Mouse (Mus musculus): ENCODE data around the gene G6pc3.

The G6pc3 gene

GRCm38 (mm10) chr11:102218783-102219182, 29.4 kb downstream of the G6pc3 start:
- DNase-seq (ENCODE audit: low spot score) = peak; percentile 87

GRCm38 (mm10) chr11:102219247-102219993, 30.0 kb downstream of the G6pc3 start:
- no peak for DNase-seq (ENCODE audit: low spot score)

GRCm38 (mm10) chr11:102219994-102220346, 30.6 kb downstream of the G6pc3 start:
- DNase-seq (ENCODE audit: low spot score) = no peak

- DNase-seq (ENCODE audit: low spot score) = no peak
Observed at GRCm38 (mm10) chr11:102220451-102220850, 31.0 kb downstream of the G6pc3 start.

- no peak for DNase-seq (ENCODE audit: low spot score)
Observed at GRCm38 (mm10) chr11:102221243-102221953, 32.0 kb downstream of the G6pc3 start.

- no peak for DNase-seq (ENCODE audit: low spot score)
Observed at GRCm38 (mm10) chr11:102221954-102222351, 32.5 kb downstream of the G6pc3 start.

- DNase-seq (ENCODE audit: low spot score) = no peak
Observed at GRCm38 (mm10) chr11:102223166-102223565, 33.7 kb downstream of the G6pc3 start.

GRCm38 (mm10) chr11:102224686-102225085, 35.3 kb downstream of the G6pc3 start:
- DNase-seq (ENCODE audit: low spot score) = no peak

GRCm38 (mm10) chr11:102225221-102225620, 35.8 kb downstream of the G6pc3 start:
- no peak for DNase-seq (ENCODE audit: low spot score)

- DNase-seq (ENCODE audit: low spot score) = no peak
Observed at GRCm38 (mm10) chr11:102226067-102226978, 36.9 kb downstream of the G6pc3 start.

- no peak for DNase-seq (ENCODE audit: low spot score)
Observed at GRCm38 (mm10) chr11:102227270-102228190, 38.1 kb downstream of the G6pc3 start.

GRCm38 (mm10) chr11:102228191-102228545, 38.7 kb downstream of the G6pc3 start:
- no peak for DNase-seq (ENCODE audit: low spot score)

GRCm38 (mm10) chr11:102228646-102229268, 39.3 kb downstream of the G6pc3 start:
- no peak for DNase-seq (ENCODE audit: low spot score)

- DNase-seq (ENCODE audit: low spot score) = no peak
Observed at GRCm38 (mm10) chr11:102229331-102229953, 40.0 kb downstream of the G6pc3 start.

- peak; percentile 95 for DNase-seq (ENCODE audit: low spot score)
Observed at GRCm38 (mm10) chr11:102230006-102230741, 40.8 kb downstream of the G6pc3 start, which contains the start of gene Hdac5. Gene Hdac5, minus strand, starts transcription at chr11:102230166.

GRCm38 (mm10) chr11:102236022-102236421, 46.6 kb downstream of the G6pc3 start:
- DNase-seq (ENCODE audit: low spot score) = no peak

GRCm38 (mm10) chr11:102240636-102241035, 51.2 kb downstream of the G6pc3 start:
- DNase-seq (ENCODE audit: low spot score) = no peak

- no peak for DNase-seq (ENCODE audit: low spot score)
Observed at GRCm38 (mm10) chr11:102241246-102241645, 51.8 kb downstream of the G6pc3 start.

- no peak for DNase-seq (ENCODE audit: low spot score)
Observed at GRCm38 (mm10) chr11:102241874-102242273, 52.5 kb downstream of the G6pc3 start.
